Mouse (Mus musculus) macrophage (primary cell): ENCODE results near the gene Exosc6. TPM values are rescaled to one million over a fixed set of nuclear protein-coding genes. Genes with fewer than 3 reads are reported as not detected.
"Not testable (repeated sequence)": the region's sequence is repeated elsewhere in the genome, so short reads cannot be mapped to it uniquely, and the experiment has no call there.

Source experiments
- H3K27ac ChIP-seq: fragments of 350-480 bp; formaldehyde crosslinking; 2 replicates; pipeline ENCODE4 v1.9.0; 2021
- H3K36me3 ChIP-seq: fragments of 350-480 bp; formaldehyde crosslinking; 2 replicates; pipeline ENCODE4 v1.9.0; 2021; ENCODE audit errors: inconsistent target
- H3K4me3 ChIP-seq: fragments of 350-480 bp; formaldehyde crosslinking; 2 replicates; pipeline ENCODE4 v1.9.0; 2021; ENCODE audit errors: inconsistent target
- H3K79me2 ChIP-seq: fragments of 350-480 bp; formaldehyde crosslinking; 2 replicates; pipeline ENCODE4 v1.9.0; 2021; ENCODE audit errors: inconsistent target
- WGBS: methylation state at CpG from one replicate; pipeline ENCODE4 v1.1.7; 2026; ENCODE audit warnings: inconsistent platforms; ENCODE audit not compliant: missing documents; 5-methylcytosine and 5-hydroxymethylcytosine counted together
- polyA plus RNA-seq: library from polyadenylated mRNA; stranded (reverse); fragments of 250-400 nt; gene quantifications from 3 replicates; pipeline ENCODE4 v1.2.4, GENCODE M21; 2018; ENCODE audit warnings: inconsistent platforms
- total RNA-seq, 78 experiments: library from RNA; depleted of rRNA; stranded (reverse); fragments of 250-400 nt; gene quantifications; 1 replicate in 9 of 78; 2 replicates in 24 of 78; 3 replicates in 43 of 78; 4 replicates in 2 of 78; pipeline ENCODE4 v1.2.4; 2018; ENCODE audit warnings: inconsistent platforms in 56 of 78

The Exosc6 gene
- not detected for total RNA-seq (2018; cell fraction: chromatin; rRNA removed)
- total RNA-seq (2018; cell fraction: cytosol; rRNA removed) = not detected
- not detected for total RNA-seq (2018; cell fraction: nucleus; rRNA removed)
- 0.31 TPM in 1 of 3 replicates, not detected in the others for polyA plus RNA-seq

- Histone ChIP-seq H3K36me3 (peaks cover 44% of the 10 kb centered on the region), H3K27ac (peak within 1 kb of the TSS; percentile 18; the same call in 1 of the 2 replicates), H3K4me3 (peak within 1 kb of the TSS; percentile 32), H3K79me2 (peaks cover 11% of the 10 kb centered on the region)
- WGBS = 4% methylated on average over 56 of the region's 68 CpGs
Observed at GRCm38 (mm10) chr8:111056158-111056663, at the start of gene Exosc6. Gene Exosc6 (plus strand): TSS chr8:111056339.

GRCm38 (mm10) chr8:111010230-111010991, 45.7 kb upstream of the Exosc6 start:
- WGBS = 100% methylated on average over 1 of the region's 10 CpGs

GRCm38 (mm10) chr8:111026609-111027008, 29.5 kb upstream of the Exosc6 start:
- H3K79me2 ChIP-seq = peaks cover 15% of the 10 kb centered on the region; the same call in 1 of the 2 replicates
- H3K4me3 ChIP-seq, H3K27ac ChIP-seq, H3K36me3 ChIP-seq: not testable (repeated sequence)
- no CpG with 5 or more reads among the region's 2 CpGs for WGBS

More at GRCm38 (mm10) chr8:111010230-111010991, 45.7 kb upstream of the Exosc6 start:
- H3K36me3 ChIP-seq = peaks cover 49% of the 10 kb centered on the region
- not testable (repeated sequence) for H3K79me2 ChIP-seq, H3K4me3 ChIP-seq, H3K27ac ChIP-seq

- H3K36me3 ChIP-seq = no peaks in the 10 kb centered on the region
- H3K4me3 ChIP-seq = peak overlapping the region; percentile 72
- H3K27ac ChIP-seq = 0 out of 2 replicates have a peak overlapping the region, but pooled peaks have one; percentile 18
- peaks cover 15% of the 10 kb centered on the region; the same call in 1 of the 2 replicates for H3K79me2 ChIP-seq
- 1% methylated on average over 29 of the region's 31 CpGs for WGBS
Observed at GRCm38 (mm10) chr8:111027391-111027937, 28.7 kb upstream of the Exosc6 start.

- H3K79me2 ChIP-seq = peaks cover 22% of the 10 kb centered on the region
- no peaks in the 10 kb centered on the region for H3K36me3 ChIP-seq
- WGBS = 37% methylated on average over 4 of the region's 4 CpGs
- peak overlapping the region; percentile 21 for H3K4me3 ChIP-seq
- no peak overlapping the region for H3K27ac ChIP-seq
Observed at GRCm38 (mm10) chr8:111029589-111029988, 26.6 kb upstream of the Exosc6 start.

GRCm38 (mm10) chr8:111030045-111030444, 26.1 kb upstream of the Exosc6 start:
- 74% methylated on average over 6 of the region's 6 CpGs for WGBS
- Histone ChIP-seq H3K79me2 (peaks cover 26% of the 10 kb centered on the region), H3K27ac (no peak overlapping the region), H3K36me3 (no peaks in the 10 kb centered on the region), H3K4me3 (peak overlapping the region; percentile 21)

GRCm38 (mm10) chr8:111031572-111031971, 24.6 kb upstream of the Exosc6 start, which contains the start of gene Ddx19b:
Gene Ddx19b (minus strand): TSS chr8:111031751.
- WGBS = 99% methylated on average over 17 of the region's 19 CpGs
- Histone ChIP-seq H3K27ac (no peak within 1 kb of the TSS), H3K36me3 (peaks cover 2% of the 10 kb centered on the region; the same call in 1 of the 2 replicates), H3K4me3 (no peak within 1 kb of the TSS), H3K79me2 (peaks cover 27% of the 10 kb centered on the region)

- WGBS = 97% methylated on average over 7 of the region's 7 CpGs
- peak within 1 kb of the TSS; percentile 89 for H3K4me3 ChIP-seq
- H3K79me2 ChIP-seq = peaks cover 31% of the 10 kb centered on the region
- H3K36me3 ChIP-seq = peaks cover 16% of the 10 kb centered on the region
- H3K27ac ChIP-seq = peak within 1 kb of the TSS; percentile 84
Observed at GRCm38 (mm10) chr8:111032916-111033315, 23.2 kb upstream of the Exosc6 start, which contains the start of gene Aars. Gene Aars (plus strand): TSS chr8:111033144.

- H3K27ac ChIP-seq = peak overlapping the region; percentile 84
- H3K36me3 ChIP-seq = peaks cover 23% of the 10 kb centered on the region
- peaks cover 31% of the 10 kb centered on the region for H3K79me2 ChIP-seq
- 12% methylated on average over 37 of the region's 37 CpGs for WGBS
- peak overlapping the region; percentile 89 for H3K4me3 ChIP-seq
Observed at GRCm38 (mm10) chr8:111033482-111034215, 22.5 kb upstream of the Exosc6 start.

GRCm38 (mm10) chr8:111034276-111034675, 21.9 kb upstream of the Exosc6 start:
- Histone ChIP-seq H3K4me3 (peak overlapping the region; percentile 89), H3K36me3 (peaks cover 28% of the 10 kb centered on the region), H3K79me2 (peaks cover 31% of the 10 kb centered on the region), H3K27ac (peak overlapping the region; percentile 84)
- 33% methylated on average over 12 of the region's 12 CpGs for WGBS

- no peak overlapping the region for H3K27ac ChIP-seq
- no peak overlapping the region for H3K4me3 ChIP-seq
- peaks cover 31% of the 10 kb centered on the region for H3K79me2 ChIP-seq
- H3K36me3 ChIP-seq = peaks cover 48% of the 10 kb centered on the region
- WGBS = 90% methylated on average over 15 of the region's 15 CpGs
Observed at GRCm38 (mm10) chr8:111036591-111036990, 19.5 kb upstream of the Exosc6 start.

GRCm38 (mm10) chr8:111042546-111042945, 13.6 kb upstream of the Exosc6 start:
- Histone ChIP-seq H3K27ac (no peak overlapping the region), H3K4me3 (no peak overlapping the region), H3K79me2 (no peaks in the 10 kb centered on the region; the same call in 1 of the 2 replicates), H3K36me3 (peaks cover 96% of the 10 kb centered on the region)
- 98% methylated on average over 19 of the region's 19 CpGs for WGBS

- 48% methylated on average over 2 of the region's 2 CpGs for WGBS
- H3K27ac ChIP-seq = no peak overlapping the region
- H3K4me3 ChIP-seq = no peak overlapping the region
- H3K36me3 ChIP-seq = peaks cover 96% of the 10 kb centered on the region
- H3K79me2 ChIP-seq = no peaks in the 10 kb centered on the region
Observed at GRCm38 (mm10) chr8:111044003-111044734, 12.0 kb upstream of the Exosc6 start.
